Comparison of ENCODE assay signal across 21 mouse cellular contexts in genomic region chr2:6210840-6211239, GRCm38 (mm10). TPM values are rescaled to one million over a fixed set of nuclear protein-coding genes. Genes with fewer than 3 reads are reported as not detected.
A peak's percentile ranks its signal among the peaks of the same experiment; 100 is the strongest.
DNase-seq lines count a peak whose midpoint lies in the region; ATAC-seq and TF ChIP-seq lines count a peak whose summit lies in the region.
"Had no signal": no experiment of that assay in that cellular context is flagged by ENCODE, and none has a peak within 500 bp of the region (broad histone marks: within the 10 kb centered on the region; RNA-seq: fewer than 3 reads in every experiment).

No protein-coding gene starts in this region.

- no peaks in the 10 kb centered on the region for H3K9me3 ChIP-seq in heart, embryonic 10.5 days
- no peaks in the 10 kb centered on the region for H3K9me3 ChIP-seq in liver, postnatal 0 days (ENCODE audit: low read length)
- H3K9me3 ChIP-seq in CH12.LX (replicated peaks; ENCODE audit: low read length) = no peaks in the 10 kb centered on the region
- H3K9me3 ChIP-seq: G1E had no signal

- H3K36me3 ChIP-seq in heart, embryonic 10.5 days = no peaks in the 10 kb centered on the region
- H3K36me3 ChIP-seq in liver, postnatal 0 days (replicated peaks; ENCODE audit: insufficient read depth, low read length) = 0 out of 2 replicates have a peak, but pooled peaks cover 3% of the 10 kb centered on the region
- peaks cover 15 to 27% of the 10 kb centered on the region in 2 experiments for H3K36me3 ChIP-seq in CH12.LX (replicated peaks in 1 of 2; ENCODE audit: control insufficient read depth in 1 of 2, insufficient read depth in 1 of 2, low read length in 1 of 2)
- H3K36me3 ChIP-seq: G1E had no signal

- no peak for ATAC-seq in liver, postnatal 0 days
- ATAC-seq: activated CD4-positive, CD25-positive, alpha-beta regulatory T cell, adult 4 months; CD4-positive, CD25-positive, alpha-beta regulatory T cell, adult 4 months; Patski had no signal

- H3K4me2 ChIP-seq in liver, postnatal 0 days (ENCODE audit: low read depth, low read length) = peak overlapping the region; percentile 19; the same call in 1 of the 2 replicates
- peak overlapping the region; percentile 76 for H3K4me2 ChIP-seq in CH12.LX (ENCODE audit: insufficient read depth, low read depth, poor library complexity, severe bottlenecking)

- in situ Hi-C loops in CH12.LX (cut with MboI; ENCODE audit: low pct_ligation_motif_present, low pct_unique_long_range_greater_than_20kb, low sequenced_read_pairs) = loop anchor here (5.0 to 25.0 kb wide), 2 partner anchors 196 to 351 kb away; no protein-coding TSS in a partner anchor

- no peak for TF ChIP-seq CTCF in liver, postnatal 0 days (IDR thresholded peaks at IDR 0.05; ENCODE audit: low read depth)
- no peak for TF ChIP-seq CTCF in CH12.LX (conservative IDR thresholded peaks at IDR 0.05 in 1 of 2, IDR thresholded peaks at IDR 0.05 in 1 of 2; ENCODE audit: low read depth in 2 of 2, low read length in 2 of 2)

- no peaks in the 10 kb centered on the region for H3K27me3 ChIP-seq in heart, embryonic 10.5 days (ENCODE audit: insufficient read depth, poor library complexity, severe bottlenecking)
- no peaks in the 10 kb centered on the region for H3K27me3 ChIP-seq in liver, postnatal 0 days (ENCODE audit: insufficient read depth, low read length)
- no peaks in the 10 kb centered on the region for H3K27me3 ChIP-seq in CH12.LX (replicated peaks)
- H3K27me3 ChIP-seq: Patski had no signal

- H3K4me1 ChIP-seq in heart, embryonic 10.5 days = peaks cover 40% of the 10 kb centered on the region
- H3K4me1 ChIP-seq in liver, postnatal 0 days (ENCODE audit: insufficient read depth) = peaks cover 20% of the 10 kb centered on the region; the same call in 1 of the 2 replicates
- H3K4me1 ChIP-seq in CH12.LX (ENCODE audit: control insufficient read depth in 1 of 2, insufficient read depth in 2 of 2) = peaks cover 19 to 45% of the 10 kb centered on the region in 2 experiments

- peak; percentile 27; the same call in 1 of the 2 replicates for TF ChIP-seq POLR2A in CH12.LX (IDR thresholded peaks at IDR 0.05; ENCODE audit: low read depth, low read length)

- no peak for TF ChIP-seq EP300 in liver, postnatal 0 days (IDR thresholded peaks at IDR 0.05; ENCODE audit: low read depth)
- peak; percentile 31 for TF ChIP-seq EP300 in CH12.LX (IDR thresholded peaks at IDR 0.05; ENCODE audit: low read length)

- dilution Hi-C loops in CH12.LX (cut with MboI; ENCODE audit: extremely low pct_ligation_motif_present, extremely low pct_unique_long_range_greater_than_20kb, low sequenced_read_pairs) = no loop called here

- no peak for DNase-seq in heart, embryonic 10.5 days (ENCODE audit: low spot score)
- no peak for DNase-seq in heart, postnatal 4 days
- no peak for DNase-seq in liver, postnatal 0 days
- DNase-seq in liver (no peak), CH12.LX (ENCODE audit: extremely low read depth) (peak; percentile 67)
- no peak for DNase-seq in retina, postnatal 1 day
- DNase-seq: adrenal gland, adult 2 months; adrenal gland, adult 8-10 months; adrenal gland, postnatal 10 days; adrenal gland, postnatal 14 days; adrenal gland, postnatal 25 days; adrenal gland, postnatal 36 days; cerebellum, adult 11 months; cerebellum, adult 11-12 months; cerebellum, adult 18-20 months; cerebellum, adult 2 months had no signal

- no peak for TF ChIP-seq RAD21 in CH12.LX (IDR thresholded peaks at IDR 0.05; ENCODE audit: low read depth, low read length)

- peaks cover 5% of the 10 kb centered on the region; the same call in 1 of the 2 replicates for H3K79me2 ChIP-seq in CH12.LX (replicated peaks; ENCODE audit: control insufficient read depth, extremely low read depth, insufficient read depth, poor library complexity, severe bottlenecking)

- 83% methylated on average over 6 of the region's 6 CpGs for WGBS in heart, embryonic 10.5 days
- WGBS in liver, postnatal 0 days (ENCODE audit: insufficient replicate concordance) = 85% methylated on average over 6 of the region's 6 CpGs

- no peak overlapping the region for H3K4me3 ChIP-seq in heart, embryonic 10.5 days
- no peak overlapping the region for H3K4me3 ChIP-seq in liver, postnatal 0 days (ENCODE audit: low read depth, low read length)
- H3K4me3 ChIP-seq in CH12.LX (replicated peaks in 1 of 3; ENCODE audit: low read depth in 2 of 3, low read length in 2 of 3, poor library complexity in 1 of 3) = peak overlapping the region in 1 of 3 experiments; percentile 84

- H3K27ac ChIP-seq in heart, embryonic 10.5 days = peak overlapping the region; percentile 73; the same call in 1 of the 2 replicates
- H3K27ac ChIP-seq in liver, postnatal 0 days (ENCODE audit: low read depth) = 0 out of 2 replicates have a peak overlapping the region, but pooled peaks have one; percentile 49
- peak overlapping the region; percentile 37; the same call in 1 of the 2 replicates for H3K27ac ChIP-seq in CH12.LX (ENCODE audit: insufficient read depth, low read depth)

- H3K9ac ChIP-seq in liver, postnatal 0 days (replicated peaks) = no peak overlapping the region
- H3K9ac ChIP-seq in CH12.LX (ENCODE audit: insufficient read depth, low read depth) = peak overlapping the region; percentile 35; the same call in 1 of the 2 replicates

TF ChIP-seq in CH12.LX, 34 proteins besides CTCF, POLR2A, EP300 and RAD21:
- TF ChIP-seq ZKSCAN1 (IDR thresholded peaks at IDR 0.05; ENCODE audit: borderline replicate concordance, low read depth, low read length) (no peak), ZNF384 (IDR thresholded peaks at IDR 0.05; ENCODE audit: low read depth, low read length) (no peak), NRF1 (IDR thresholded peaks at IDR 0.05; ENCODE audit: low read depth, low read length) (no peak), KAT2A (IDR thresholded peaks at IDR 0.05; ENCODE audit: insufficient replicate concordance, low read length) (no peak), JUN (IDR thresholded peaks at IDR 0.05; ENCODE audit: insufficient read depth, low read depth, low read length) (no peak), BHLHE40 (IDR thresholded peaks at IDR 0.05; ENCODE audit: low read depth, low read length) (peak; percentile 75), NELFE (IDR thresholded peaks at IDR 0.05; ENCODE audit: low read depth, low read length) (0 out of 2 replicates have a peak, but pooled peaks have one; percentile 27), MXI1 (IDR thresholded peaks at IDR 0.05; ENCODE audit: low read depth, low read length) (no peak), SMC3 (IDR thresholded peaks at IDR 0.05; ENCODE audit: low read depth, low read length) (no peak), E2F4 (IDR thresholded peaks at IDR 0.05; ENCODE audit: insufficient replicate concordance, low read depth, low read length) (no peak), MAZ (IDR thresholded peaks at IDR 0.05; ENCODE audit: low read depth, low read length) (no peak), USF1 (IDR thresholded peaks at IDR 0.05; ENCODE audit: low read depth, low read length) (no peak), TCF12 (IDR thresholded peaks at IDR 0.05; ENCODE audit: low read depth, low read length) (no peak), SIN3A (IDR thresholded peaks at IDR 0.05; ENCODE audit: low read length) (no peak), HCFC1 (IDR thresholded peaks at IDR 0.05; ENCODE audit: low read depth, low read length) (no peak), UBTF (IDR thresholded peaks at IDR 0.05; ENCODE audit: low read depth, low read length) (no peak), POLR2AphosphoS2 (IDR thresholded peaks at IDR 0.05; ENCODE audit: low read depth, low read length) (no peak), TBP (conservative IDR thresholded peaks at IDR 0.05; ENCODE audit: low read depth, low read length) (no peak), CHD2 (IDR thresholded peaks at IDR 0.05; ENCODE audit: low read length) (no peak), IRF4 (IDR thresholded peaks at IDR 0.05; ENCODE audit: low read depth, low read length) (peak; percentile 77; the same call in 1 of the 2 replicates), MAX (IDR thresholded peaks at IDR 0.05; ENCODE audit: low read length) (no peak), GABPA (IDR thresholded peaks at IDR 0.05; ENCODE audit: insufficient replicate concordance, low read depth, low read length) (no peak), JUND (conservative IDR thresholded peaks at IDR 0.05; ENCODE audit: low read depth, low read length) (peak; percentile 48; the same call in 1 of the 2 replicates), USF2 (conservative IDR thresholded peaks at IDR 0.05; ENCODE audit: low read depth, low read length) (no peak), CHD1 (IDR thresholded peaks at IDR 0.05; ENCODE audit: low read depth, low read length) (no peak), ZC3H11A (IDR thresholded peaks at IDR 0.05; ENCODE audit: low read depth, low read length) (no peak), MEF2A (IDR thresholded peaks at IDR 0.05; ENCODE audit: borderline replicate concordance, low read depth, low read length) (no peak), MYC (IDR thresholded peaks at IDR 0.05; ENCODE audit: low read depth, low read length) (no peak), ETS1 (conservative IDR thresholded peaks at IDR 0.05; ENCODE audit: low read depth, low read length) (peak; percentile 44; the same call in 1 of the 2 replicates), MAFK (IDR thresholded peaks at IDR 0.05; ENCODE audit: insufficient replicate concordance, low read length) (no peak), ZMIZ1 (IDR thresholded peaks at IDR 0.05; ENCODE audit: low read depth, low read length) (no peak), RCOR1 (conservative IDR thresholded peaks at IDR 0.05; ENCODE audit: low read depth, low read length) (no peak), PAX5 (IDR thresholded peaks at IDR 0.05; ENCODE audit: low read length) (no peak), ELF1 (IDR thresholded peaks at IDR 0.05; ENCODE audit: low read depth, low read length) (no peak)

RNA-seq across cellular contexts. Expression of gene Echdc3, which starts 2.0 kb away (rescaled TPM):
- polyA plus RNA-seq in heart, embryonic 10.5 days (2016; fragmentation: Nextera tagmentation; extraction: Ambion mirVana) = 7.2 and 9.9 TPM in 2 replicates
- total RNA-seq in heart, postnatal 4 days (2021) = 10 to 100 TPM in 1 of 2 experiments, 1 to 10 TPM in 1; 9.9 to 12.2 TPM
- polyA plus RNA-seq in liver, postnatal 0 days (2015; fragmentation: Nextera tagmentation; extraction: Ambion mirVana) = 30.3 and 33.0 TPM in 2 replicates
- total RNA-seq in CH12.LX (2012; rRNA removed) = 13.6 and 17.4 TPM in 2 replicates
- total RNA-seq in CH12.LX (2014; rRNA removed) = 7.7 and 9.2 TPM in 2 replicates
- polyA plus RNA-seq in CH12.LX (2012; ENCODE audit: insufficient read length, low read depth) = 10.6 and 11.5 TPM in 2 replicates
- total RNA-seq: MEL had no signal
- polyA plus RNA-seq: activated CD4-positive, CD25-positive, alpha-beta regulatory T cell, adult 4 months; CD4-positive, CD25-positive, alpha-beta regulatory T cell, adult 4 months; G1E had no signal
